Mouse (Mus musculus) brain, adult 2 months (tissue): ENCODE results near the gene Slc39a9.

ENCODE experiments used
- DNase-seq: peaks from one replicate; pipeline ENCODE4 v3.0.0; 2011; ENCODE audit warnings: low read depth, low spot score

The Slc39a9 gene

GRCm38 (mm10) chr12:80719141-80719540, 75.5 kb downstream of the Slc39a9 start:
- no peak for DNase-seq

GRCm38 (mm10) chr12:80720507-80720906, 76.8 kb downstream of the Slc39a9 start:
- DNase-seq: peak; percentile 33

DNA sequence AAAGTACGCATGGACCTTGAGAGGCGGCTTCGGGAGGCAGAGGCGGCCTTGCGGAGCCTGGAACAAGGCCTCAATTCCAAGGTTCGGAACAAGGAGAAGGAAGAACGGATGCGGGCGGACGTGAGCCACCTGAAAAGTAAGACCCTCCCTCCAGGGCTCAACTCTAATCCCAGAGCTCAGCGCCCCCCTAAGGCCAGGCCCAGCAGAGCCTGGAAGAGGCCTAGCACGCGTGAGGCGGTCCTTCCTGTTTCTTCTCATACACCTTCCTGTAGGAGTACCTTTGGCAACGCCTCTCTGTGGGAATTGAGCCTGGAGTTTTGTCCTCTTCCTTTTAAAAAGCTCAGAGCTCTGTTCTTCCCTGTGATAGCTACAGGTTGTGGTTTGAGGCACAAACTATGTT, 77.8 kb downstream of the Slc39a9 start:
- DNase-seq: no peak

GRCm38 (mm10) chr12:80724853-80725559, 81.3 kb downstream of the Slc39a9 start:
- DNase-seq: peak; percentile 85

DNA sequence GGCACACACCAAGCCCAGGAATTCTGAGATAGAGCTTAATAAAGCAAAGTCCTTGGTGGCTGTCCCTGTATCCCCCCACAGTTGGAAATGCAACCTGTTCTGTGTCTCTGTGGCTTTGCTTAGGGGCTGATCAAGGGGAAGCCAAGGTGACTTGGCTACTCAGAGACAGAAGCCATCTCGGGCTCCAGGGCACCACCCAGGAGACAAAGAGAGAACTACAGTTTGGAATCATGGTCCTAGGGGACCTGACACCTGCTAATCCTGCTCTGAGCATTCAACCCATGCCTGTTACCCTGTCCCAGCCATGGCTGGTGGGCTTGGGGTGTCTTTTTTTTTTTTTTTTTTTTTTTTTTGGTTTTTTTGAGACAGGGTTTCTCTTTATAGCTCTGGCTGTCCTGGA, 84.5 kb downstream of the Slc39a9 start:
- no peak for DNase-seq

DNA sequence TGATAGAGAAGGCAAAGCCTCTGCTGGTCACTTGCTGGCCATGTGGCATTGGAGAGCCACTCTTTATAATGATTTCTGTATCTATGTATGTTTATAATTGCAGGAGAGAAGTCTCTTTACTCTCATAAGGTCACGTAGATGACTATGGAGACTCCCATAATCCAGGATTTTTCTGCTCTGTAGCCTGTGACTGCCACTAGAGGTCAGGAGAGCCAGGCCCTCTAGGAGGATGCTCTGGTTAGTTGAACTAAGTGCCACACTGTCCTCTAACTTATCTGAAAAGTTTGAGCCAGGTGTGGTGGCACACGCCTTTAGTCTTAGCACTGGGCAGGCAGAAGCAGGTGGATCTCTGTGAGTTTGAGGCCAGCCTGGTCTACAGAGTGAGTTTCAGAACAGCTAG, 85.1 kb downstream of the Slc39a9 start:
- peak; percentile 28 for DNase-seq

GRCm38 (mm10) chr12:80729758-80730530, 86.3 kb downstream of the Slc39a9 start:
- DNase-seq: peak; percentile 73

DNA sequence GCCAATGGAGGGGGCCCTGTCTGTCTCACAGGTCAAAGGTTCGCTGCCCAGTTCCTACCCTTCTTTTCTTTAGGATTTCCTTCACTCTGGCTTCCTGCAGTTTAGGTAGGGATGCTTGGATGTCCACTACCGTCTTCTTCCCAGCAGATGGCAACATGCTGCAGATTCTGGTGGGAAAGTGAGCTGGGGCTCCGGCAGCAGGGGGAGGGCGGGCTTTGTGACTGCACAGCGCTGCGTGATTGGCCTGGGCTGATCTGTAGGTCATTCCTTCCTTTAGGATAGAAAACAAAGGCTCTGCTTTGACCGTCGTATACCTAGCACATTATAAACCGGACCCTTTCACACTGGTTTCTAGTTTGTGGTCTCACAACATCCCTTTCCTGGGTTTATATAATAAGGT, 86.9 kb downstream of the Slc39a9 start:
- peak; percentile 94 for DNase-seq
